Mouse (Mus musculus) lung, embryonic 14.5 days (tissue): ENCODE measurements around the gene Ndufa13. TPM values are rescaled to one million over a fixed set of nuclear protein-coding genes. Genes with fewer than 3 reads are reported as not detected.
"Not testable (repeated sequence)": the region's sequence is repeated elsewhere in the genome, so short reads cannot be mapped to it uniquely, and the experiment has no call there.

Experiments used
- ATAC-seq: fragments of 200-750 bp; cut with Nextera tagmentation; 2 replicates; pipeline ENCODE4 v1.8.0; 2017; ENCODE audit warnings: mild to moderate bottlenecking, moderate TSS enrichment, moderate library complexity; ENCODE audit not compliant: insufficient read depth
- DNase-seq: peaks from one replicate; pipeline ENCODE4 v3.0.0-alpha.2; 2015
- H3K27ac ChIP-seq: fragments of 300-500 bp; sonication (generic); 2 replicates; pipeline ENCODE4 v1.5.1; 2014; ENCODE audit warnings: low read depth, mild to moderate bottlenecking, moderate library complexity
- H3K27me3 ChIP-seq: fragments of 300-500 bp; sonication (generic); 2 replicates; pipeline ENCODE4 v1.6.1; 2014; ENCODE audit warnings: low read length, control low read depth; ENCODE audit not compliant: insufficient read depth
- H3K36me3 ChIP-seq: fragments of 300-500 bp; sonication (generic); 2 replicates; pipeline ENCODE4 v1.6.1; 2014; ENCODE audit warnings: control low read depth; ENCODE audit not compliant: insufficient read depth
- H3K4me1 ChIP-seq: fragments of 300-500 bp; sonication (generic); 2 replicates; pipeline ENCODE4 v1.6.1; 2014; ENCODE audit warnings: antibody characterized with exemption, control low read depth; ENCODE audit not compliant: insufficient read depth
- H3K4me2 ChIP-seq: fragments of 300-500 bp; sonication (generic); 2 replicates; pipeline ENCODE4 v1.6.1; 2014; ENCODE audit warnings: mild to moderate bottlenecking
- H3K4me3 ChIP-seq: fragments of 300-500 bp; sonication (generic); 2 replicates; pipeline ENCODE4 v1.5.1; 2014; ENCODE audit warnings: low read depth, low read length
- H3K9ac ChIP-seq: fragments of 300-500 bp; sonication (generic); 2 replicates; pipeline ENCODE4 v1.6.1; 2014
- H3K9me3 ChIP-seq: fragments of 300-500 bp; sonication (generic); 2 replicates; pipeline ENCODE4 v1.6.1; 2016; ENCODE audit warnings: low read depth, low read length, control low read depth
- CTCF ChIP-seq: IDR thresholded peaks from 2 replicates; pipeline ENCODE4 v1.5.1; 2016; ENCODE audit warnings: antibody characterized with exemption, low read depth
- WGBS: fragments of 180-500 bp; shearing (Covaris S2); extraction: QIAGEN DNeasy Blood & Tissue Kit; methylation state at CpG from one replicate; pipeline ENCODE4 v1.1.7; 2014; 5-methylcytosine and 5-hydroxymethylcytosine counted together
- polyA plus RNA-seq: library from polyadenylated mRNA; unstranded; fragments of >200 nt; fragmentation: Nextera tagmentation; extraction: Ambion mirVana; gene quantifications from 2 replicates; pipeline ENCODE4 v1.2.1, GENCODE M21; 2014

The Ndufa13 gene
- 163 and 171 TPM in 2 replicates for polyA plus RNA-seq

GRCm38 (mm10) chr8:69902163-69903062, at the start of gene Ndufa13, which contains the start of the genes Tssk6 and Yjefn3:
Gene Ndufa13, minus strand, starts transcription at chr8:69902558.
Gene Tssk6, plus strand, starts transcription at chr8:69902184.
Gene Yjefn3, minus strand, starts transcription at chr8:69902712.
- Histone ChIP-seq H3K27ac (peak within 1 kb of the TSS; percentile 92), H3K4me3 (peak within 1 kb of the TSS; percentile 72), H3K4me2 (peak within 1 kb of the TSS; percentile 94), H3K4me1 (peaks cover 6% of the 10 kb centered on the region), H3K9me3 (no peaks in the 10 kb centered on the region), H3K36me3 (peaks cover 12% of the 10 kb centered on the region; the same call in 1 of the 2 replicates), H3K27me3 (no peaks in the 10 kb centered on the region), H3K9ac (peak within 1 kb of the TSS; percentile 75)
- WGBS = 5% methylated on average over 89 of the region's 89 CpGs
- peak; percentile 44 for DNase-seq
- ATAC-seq = peak; percentile 45
- peak; percentile 26; the same call in 1 of the 2 replicates for TF ChIP-seq CTCF

GRCm38 (mm10) chr8:69950300-69950699, 47.9 kb upstream of the Ndufa13 start:
- WGBS = 96% methylated on average over 2 of the region's 2 CpGs

GRCm38 (mm10) chr8:69942495-69942894, 40.1 kb upstream of the Ndufa13 start:
- not testable (repeated sequence) for H3K27ac ChIP-seq, H3K27me3 ChIP-seq, H3K9me3 ChIP-seq, H3K9ac ChIP-seq, ATAC-seq, H3K4me2 ChIP-seq, H3K4me3 ChIP-seq, H3K4me1 ChIP-seq, DNase-seq
- WGBS = 79% methylated on average over 2 of the region's 3 CpGs
- H3K36me3 ChIP-seq = peaks cover 15% of the 10 kb centered on the region; the same call in 1 of the 2 replicates

More at GRCm38 (mm10) chr8:69950300-69950699, 47.9 kb upstream of the Ndufa13 start:
- Histone ChIP-seq H3K27me3 (no peaks in the 10 kb centered on the region), H3K9me3 (no peaks in the 10 kb centered on the region), H3K4me3 (no peak overlapping the region), H3K27ac (no peak overlapping the region), H3K9ac (no peak overlapping the region), H3K36me3 (peaks cover 33% of the 10 kb centered on the region; the same call in 1 of the 2 replicates), H3K4me2 (no peak overlapping the region), H3K4me1 (no peaks in the 10 kb centered on the region)
- no peak for TF ChIP-seq CTCF
- DNase-seq (no peak), ATAC-seq (no peak)

- Histone ChIP-seq H3K27me3 (no peaks in the 10 kb centered on the region), H3K27ac (peak overlapping the region; percentile 15; the same call in 1 of the 2 replicates), H3K4me3 (no peak overlapping the region), H3K4me2 (no peak overlapping the region), H3K9me3 (no peaks in the 10 kb centered on the region), H3K9ac (no peak overlapping the region), H3K4me1 (peaks cover 18% of the 10 kb centered on the region), H3K36me3 (peaks cover 10% of the 10 kb centered on the region; the same call in 1 of the 2 replicates)
- 80% methylated on average over 2 of the region's 2 CpGs for WGBS
- TF ChIP-seq CTCF = no peak
- DNase-seq = no peak
- no peak for ATAC-seq
Measured at GRCm38 (mm10) chr8:69940386-69940785, 38.0 kb upstream of the Ndufa13 start.

GRCm38 (mm10) chr8:69939633-69940032, 37.3 kb upstream of the Ndufa13 start:
- H3K4me1 ChIP-seq = peaks cover 18% of the 10 kb centered on the region
- no peak overlapping the region for H3K4me2 ChIP-seq
- H3K27me3 ChIP-seq = no peaks in the 10 kb centered on the region
- 25% methylated on average over 3 of the region's 3 CpGs for WGBS
- no peaks in the 10 kb centered on the region for H3K9me3 ChIP-seq
- TF ChIP-seq CTCF = no peak
- ATAC-seq = 0 out of 2 replicates have a peak, but pooled peaks have one; percentile 48
- H3K36me3 ChIP-seq = peaks cover 17% of the 10 kb centered on the region
- H3K4me3 ChIP-seq = no peak overlapping the region
- DNase-seq = peak; percentile 42
- peak overlapping the region; percentile 15; the same call in 1 of the 2 replicates for H3K27ac ChIP-seq
- H3K9ac ChIP-seq = no peak overlapping the region

- no peaks in the 10 kb centered on the region for H3K27me3 ChIP-seq
- no peak overlapping the region for H3K4me2 ChIP-seq
- no peak overlapping the region; the same call in 1 of the 2 replicates for H3K27ac ChIP-seq
- peaks cover 26% of the 10 kb centered on the region for H3K36me3 ChIP-seq
- no peak for TF ChIP-seq CTCF
- no peak overlapping the region for H3K9ac ChIP-seq
- H3K4me3 ChIP-seq = no peak overlapping the region
- no peak for ATAC-seq
- no peaks in the 10 kb centered on the region for H3K9me3 ChIP-seq
- DNase-seq = no peak
- H3K4me1 ChIP-seq = peaks cover 18% of the 10 kb centered on the region
- 75% methylated on average over 6 of the region's 6 CpGs for WGBS
Measured at GRCm38 (mm10) chr8:69938245-69938982, 36.1 kb upstream of the Ndufa13 start.

GRCm38 (mm10) chr8:69937466-69937865, 35.1 kb upstream of the Ndufa13 start:
- H3K4me1 ChIP-seq = peaks cover 18% of the 10 kb centered on the region

More at GRCm38 (mm10) chr8:69937466-69937865, 35.1 kb upstream of the Ndufa13 start:
- WGBS = 74% methylated on average over 3 of the region's 3 CpGs
- no peak overlapping the region for H3K9ac ChIP-seq
- H3K27me3 ChIP-seq = no peaks in the 10 kb centered on the region
- H3K9me3 ChIP-seq = no peaks in the 10 kb centered on the region
- H3K27ac ChIP-seq = peak overlapping the region; percentile 27; the same call in 1 of the 2 replicates
- no peak overlapping the region for H3K4me2 ChIP-seq
- H3K36me3 ChIP-seq = peaks cover 24% of the 10 kb centered on the region
- TF ChIP-seq CTCF = no peak
- ATAC-seq (no peak), DNase-seq (no peak)
- no peak overlapping the region for H3K4me3 ChIP-seq
